Mouse (Mus musculus) bone marrow macrophage, adult 2 months (primary cell): ENCODE measurements around the gene Kctd12.

ENCODE experiments used
- CTCF ChIP-seq: IDR thresholded peaks from 2 replicates; pipeline ENCODE4 v1.5.1; 2012; ENCODE audit warnings: low read depth, mild to moderate bottlenecking, low read length, moderate library complexity
- POLR2A ChIP-seq: IDR thresholded peaks from 2 replicates; pipeline ENCODE4 v1.6.1; 2012; ENCODE audit warnings: mild to moderate bottlenecking, low read depth, low read length, borderline replicate concordance

- no peak for TF ChIP-seq CTCF
- no peak for TF ChIP-seq POLR2A
These were observed 54.5 kb downstream of the Kctd12 start for GRCm38 (mm10) chr14:102927847-102928466.
